In the genomic region with DNA sequence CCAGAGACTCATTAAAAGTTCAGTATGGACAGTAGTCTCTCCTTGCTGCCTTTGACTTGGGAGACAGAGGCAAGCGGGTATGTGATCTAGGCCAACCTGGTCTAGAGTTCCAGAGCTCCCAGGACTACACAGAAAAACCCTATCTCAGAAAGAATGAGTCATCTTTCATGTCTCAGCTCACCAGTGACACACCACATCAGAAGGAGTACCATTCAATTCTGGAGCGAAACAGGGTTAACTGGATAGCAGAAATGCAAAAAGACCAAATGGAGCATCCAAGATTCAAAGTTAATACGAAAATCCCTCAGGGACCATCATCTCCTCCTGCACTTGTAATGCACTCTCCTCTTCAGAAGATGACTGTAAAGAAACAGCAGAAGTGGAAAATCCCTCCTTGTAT, we compare ENCODE assay signal across 36 mouse cellular contexts. TPM values are rescaled to one million over a fixed set of nuclear protein-coding genes. Genes with fewer than 3 reads are reported as not detected.
"Had no signal": no experiment of that assay in that cellular context is flagged by ENCODE, and none has a peak within 500 bp of the region (broad histone marks: within the 10 kb centered on the region; RNA-seq: fewer than 3 reads in every experiment).

No protein-coding gene starts in this region.

- DNase-seq: left cerebral cortex, postnatal 4 days; liver; liver, embryonic 13.5 days; liver, postnatal 0 days; lung, adult 18-20 months; lung, adult 2 months; lung, embryonic 14.5 days; lung, postnatal 10 days; lung, postnatal 14 days; lung, postnatal 36 days; lung, postnatal 4 days; midbrain, embryonic 14.5 days had no signal

- H3K27me3 ChIP-seq: limb, embryonic 12.5 days; limb, embryonic 13.5 days; limb, embryonic 15.5 days; liver, embryonic 12.5 days; liver, embryonic 13.5 days; liver, embryonic 15.5 days; lung, embryonic 15.5 days; megakaryocyte, embryonic 14.5 days; midbrain, embryonic 12.5 days; midbrain, embryonic 13.5 days; midbrain, embryonic 15.5 days; neural tube, embryonic 12.5 days had no signal

- H3K4me3 ChIP-seq: limb, embryonic 10.5 days; limb, embryonic 12.5 days; limb, embryonic 13.5 days; limb, embryonic 15.5 days; liver, embryonic 12.5 days; liver, embryonic 13.5 days; liver, embryonic 15.5 days; lung, embryonic 15.5 days; megakaryocyte, embryonic 14.5 days; midbrain, embryonic 10.5 days; midbrain, embryonic 12.5 days; midbrain, embryonic 13.5 days; midbrain, embryonic 15.5 days; myocyte; neural tube, embryonic 12.5 days had no signal

- H3K27ac ChIP-seq: limb, embryonic 10.5 days; limb, embryonic 12.5 days; limb, embryonic 13.5 days; limb, embryonic 15.5 days; liver, embryonic 12.5 days; liver, embryonic 13.5 days; liver, embryonic 14.5 days; liver, embryonic 15.5 days; lung, embryonic 15.5 days; macrophage; midbrain, embryonic 10.5 days; midbrain, embryonic 12.5 days; midbrain, embryonic 13.5 days; midbrain, embryonic 15.5 days; neural tube, embryonic 12.5 days had no signal

- H3K4me2 ChIP-seq: limb, embryonic 12.5 days; limb, embryonic 13.5 days; limb, embryonic 15.5 days; liver, embryonic 11.5 days; liver, embryonic 12.5 days; liver, embryonic 13.5 days; liver, embryonic 15.5 days; lung, embryonic 14.5 days; lung, embryonic 15.5 days; midbrain, embryonic 11.5 days; midbrain, embryonic 12.5 days; midbrain, embryonic 13.5 days; midbrain, embryonic 15.5 days; neural tube, embryonic 12.5 days had no signal

- H3K9ac ChIP-seq: limb, embryonic 12.5 days; limb, embryonic 13.5 days; limb, embryonic 15.5 days; liver, embryonic 12.5 days; liver, embryonic 13.5 days; liver, embryonic 14.5 days; liver, embryonic 15.5 days; liver, postnatal 0 days; lung, embryonic 14.5 days; lung, embryonic 15.5 days; midbrain, embryonic 12.5 days; midbrain, embryonic 13.5 days; midbrain, embryonic 15.5 days; neural tube, embryonic 12.5 days had no signal

- H3K9me3 ChIP-seq: limb, embryonic 10.5 days; limb, embryonic 12.5 days; limb, embryonic 13.5 days; limb, embryonic 15.5 days; liver, embryonic 12.5 days; liver, embryonic 13.5 days; liver, embryonic 15.5 days; lung, embryonic 15.5 days; megakaryocyte, embryonic 14.5 days; midbrain, embryonic 10.5 days; midbrain, embryonic 12.5 days; midbrain, embryonic 13.5 days; midbrain, embryonic 15.5 days; neural tube, embryonic 12.5 days had no signal

- H3K4me1 ChIP-seq: limb, embryonic 10.5 days; limb, embryonic 12.5 days; limb, embryonic 13.5 days; limb, embryonic 15.5 days; liver, embryonic 15.5 days; lung, embryonic 15.5 days; midbrain, embryonic 10.5 days; midbrain, embryonic 12.5 days; midbrain, embryonic 13.5 days; midbrain, embryonic 15.5 days; neural tube, embryonic 12.5 days had no signal

RNA-seq across cellular contexts. Expression of gene Asb14, which starts 25.0 kb away (rescaled TPM):
- total RNA-seq: left cerebral cortex, postnatal 25 days; left cerebral cortex, postnatal 4 days; megakaryocyte progenitor cell, adult 5-6 weeks; megakaryocyte, adult 5-6 weeks; midbrain, postnatal 0 days had no signal
- polyA plus RNA-seq: limb, embryonic 12.5 days; liver, adult 2 months; liver, embryonic 11.5 days; liver, embryonic 12.5 days; liver, embryonic 13.5 days; liver, embryonic 14.5 days; liver, embryonic 15.5 days; liver, postnatal 0 days; lung, embryonic 14.5 days; macrophage; midbrain, embryonic 10.5 days; midbrain, embryonic 11.5 days; midbrain, embryonic 12.5 days; midbrain, embryonic 13.5 days; neural tube, embryonic 11.5 days had no signal
